Mouse (Mus musculus) midbrain, embryonic 14.5 days (tissue): ENCODE measurements around the gene Hspa1a. TPM values are rescaled to one million over a fixed set of nuclear protein-coding genes. Genes with fewer than 3 reads are reported as not detected.
"Not testable (repeated sequence)": the region's sequence is repeated elsewhere in the genome, so short reads cannot be mapped to it uniquely, and the experiment has no call there.

Experiments used
- ATAC-seq: fragments of 200-750 bp; cut with Nextera tagmentation; 2 replicates; pipeline ENCODE4 v1.8.0; 2017; ENCODE audit warnings: moderate number of reproducible peaks, moderate library complexity; ENCODE audit not compliant: low FRiP score, low TSS enrichment
- DNase-seq: peaks from one replicate; pipeline ENCODE4 v3.0.0-alpha.2; 2015
- H3K27ac ChIP-seq: fragments of 300-500 bp; sonication (generic); replicated peaks from 2 replicates; pipeline ENCODE4 v1.5.1; 2014; ENCODE audit warnings: mild to moderate bottlenecking, low read depth, low read length, moderate library complexity
- H3K27me3 ChIP-seq: fragments of 300-500 bp; sonication (generic); 2 replicates; pipeline ENCODE4 v1.6.1; 2014; ENCODE audit warnings: low read length, control low read depth, mixed read lengths; ENCODE audit not compliant: control insufficient read depth, insufficient read depth
- H3K36me3 ChIP-seq: fragments of 300-500 bp; sonication (generic); 2 replicates; pipeline ENCODE4 v1.6.1; 2014; ENCODE audit warnings: low read length, control low read depth; ENCODE audit not compliant: control insufficient read depth, insufficient read depth
- H3K4me1 ChIP-seq: fragments of 300-500 bp; sonication (generic); 2 replicates; pipeline ENCODE4 v1.6.1; 2014; ENCODE audit warnings: mild to moderate bottlenecking, antibody characterized with exemption, low read length, control low read depth; ENCODE audit not compliant: control insufficient read depth, insufficient read depth
- H3K4me2 ChIP-seq: fragments of 300-500 bp; sonication (generic); 2 replicates; pipeline ENCODE4 v1.6.1; 2014; ENCODE audit warnings: mild to moderate bottlenecking, low read length, moderate library complexity
- H3K4me3 ChIP-seq: fragments of 300-500 bp; sonication (generic); replicated peaks from 2 replicates; pipeline ENCODE4 v1.5.1; 2014; ENCODE audit warnings: low read depth, low read length
- H3K9ac ChIP-seq: fragments of 300-500 bp; sonication (generic); replicated peaks from 2 replicates; pipeline ENCODE4 v1.6.1; 2014; ENCODE audit warnings: mild to moderate bottlenecking, low read length, moderate library complexity
- H3K9me3 ChIP-seq: fragments of 300-500 bp; sonication (generic); 2 replicates; pipeline ENCODE4 v1.6.1; 2016; ENCODE audit warnings: low read length, control low read depth, mixed read lengths; ENCODE audit not compliant: control insufficient read depth
- WGBS: fragments of 180-500 bp; shearing (Covaris S2); extraction: QIAGEN DNeasy Blood & Tissue Kit; methylation state at CpG from one replicate; pipeline ENCODE4 v1.1.7; 2014; 5-methylcytosine and 5-hydroxymethylcytosine counted together
- polyA plus RNA-seq: library from polyadenylated mRNA; unstranded; fragments of >200 nt; fragmentation: Nextera tagmentation; extraction: Ambion mirVana; gene quantifications from 2 replicates; pipeline ENCODE4 v1.2.1, GENCODE M21; 2014

Hspa1a gene
- polyA plus RNA-seq, 1 experiment from 2014 or later = 5.6 TPM

DNA sequence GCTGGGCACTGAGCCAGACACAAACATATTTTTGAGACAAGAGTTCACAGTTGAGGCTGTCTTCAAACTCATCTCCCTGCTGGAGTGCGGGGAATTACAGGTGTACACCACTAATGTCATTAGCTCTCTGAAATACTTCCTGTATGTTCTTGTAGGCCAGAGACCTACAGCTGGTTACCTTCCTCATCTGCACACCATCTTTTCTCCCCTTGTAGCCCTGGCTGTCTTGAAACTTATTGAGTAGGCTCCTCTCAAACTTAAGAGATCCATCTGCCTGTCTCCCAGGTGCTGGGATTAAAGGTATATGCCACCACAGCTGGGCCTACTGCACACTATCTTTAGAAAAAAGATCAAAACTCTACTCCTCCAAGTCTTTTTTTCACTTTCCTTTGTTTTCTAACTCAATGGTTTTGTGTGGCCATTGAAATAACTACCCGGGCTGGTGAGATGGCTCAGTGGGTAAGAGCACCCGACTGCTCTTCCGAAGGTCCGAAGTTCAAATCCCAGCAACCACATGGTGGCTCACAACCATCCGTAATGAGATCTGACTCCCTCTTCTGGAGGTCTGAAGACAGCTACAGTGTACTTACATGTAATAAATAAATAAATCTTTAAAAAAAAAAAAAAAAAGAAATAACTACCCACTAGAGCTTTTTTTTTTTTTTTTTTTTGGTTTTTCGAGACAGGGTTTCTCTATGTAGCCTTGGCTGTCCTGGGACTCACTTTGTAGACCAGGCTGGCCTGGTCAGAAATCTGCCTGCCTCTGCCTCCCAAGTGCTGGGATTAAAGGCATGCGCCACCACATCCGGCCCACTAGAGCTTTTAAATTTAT is 23.0 kb downstream of the Hspa1a start:
- not testable (repeated sequence) for H3K9me3 ChIP-seq, H3K4me3 ChIP-seq, H3K9ac ChIP-seq, ATAC-seq, H3K4me2 ChIP-seq, H3K27ac ChIP-seq, H3K27me3 ChIP-seq
- H3K36me3 ChIP-seq = peaks cover 25% of the 10 kb centered on the region
- H3K4me1 ChIP-seq = peaks cover 12% of the 10 kb centered on the region
- 60% methylated on average over 9 of the region's 9 CpGs for WGBS
- peak; percentile 7 for DNase-seq

DNA sequence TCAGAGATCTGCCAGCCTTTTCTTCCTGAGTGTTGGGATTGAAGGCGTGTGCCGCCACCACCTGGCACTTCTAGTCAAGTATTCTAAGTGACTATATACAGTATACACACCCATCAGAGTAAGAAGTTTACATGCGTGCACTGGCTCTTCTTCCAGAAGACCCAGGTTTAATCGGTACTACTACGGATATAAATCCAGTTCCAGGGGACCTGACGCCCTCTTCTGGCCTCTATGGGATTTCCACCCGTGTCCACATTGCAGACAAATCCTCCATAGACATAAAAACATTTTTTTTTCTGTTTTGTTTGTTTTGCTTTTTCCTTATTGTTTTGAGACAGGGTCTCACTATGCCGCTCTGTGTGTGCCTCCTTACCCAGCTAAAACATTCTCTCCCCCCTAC is 24.4 kb downstream of the Hspa1a start:
- Histone ChIP-seq H3K4me3 (no peak overlapping the region), H3K36me3 (peaks cover 25% of the 10 kb centered on the region), H3K27ac (no peak overlapping the region), H3K9me3 (no peaks in the 10 kb centered on the region), H3K4me2 (no peak overlapping the region), H3K27me3 (no peaks in the 10 kb centered on the region), H3K9ac (no peak overlapping the region), H3K4me1 (peaks cover 12% of the 10 kb centered on the region)
- DNase-seq = peak; percentile 61
- 30% methylated on average over 8 of the region's 8 CpGs for WGBS
- ATAC-seq = no peak

DNA sequence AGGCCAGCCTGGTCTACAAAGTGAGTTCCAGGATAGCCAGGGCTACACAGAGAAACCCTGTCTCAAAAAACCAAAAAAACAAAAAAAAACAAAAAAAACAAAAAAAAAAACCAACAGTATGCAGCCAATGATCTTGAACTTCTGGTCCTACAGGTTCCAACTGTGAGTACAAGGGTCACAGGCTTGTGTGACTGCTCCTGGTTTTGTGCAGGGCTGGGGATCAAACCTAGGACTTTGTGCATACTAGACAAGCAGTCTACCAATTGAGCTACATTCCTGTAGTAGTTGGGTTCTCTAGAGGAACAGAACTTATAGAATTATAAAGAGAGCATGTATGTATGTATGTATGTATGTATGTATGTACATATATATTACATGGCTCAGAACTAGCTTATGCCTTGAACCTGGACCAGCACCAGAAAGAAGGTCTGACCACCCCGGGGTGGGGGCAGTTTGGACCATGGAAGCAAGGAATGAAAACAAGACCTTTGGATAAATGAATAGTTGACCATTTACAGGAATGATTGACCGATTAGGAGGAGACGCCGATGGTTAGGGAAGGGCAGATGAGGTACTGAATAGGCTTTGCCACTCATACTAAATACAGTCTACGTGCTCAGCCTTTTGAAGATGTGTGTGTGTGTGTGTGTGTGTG is 25.3 kb downstream of the Hspa1a start:
- WGBS = 91% methylated on average over 5 of the region's 5 CpGs

DNA sequence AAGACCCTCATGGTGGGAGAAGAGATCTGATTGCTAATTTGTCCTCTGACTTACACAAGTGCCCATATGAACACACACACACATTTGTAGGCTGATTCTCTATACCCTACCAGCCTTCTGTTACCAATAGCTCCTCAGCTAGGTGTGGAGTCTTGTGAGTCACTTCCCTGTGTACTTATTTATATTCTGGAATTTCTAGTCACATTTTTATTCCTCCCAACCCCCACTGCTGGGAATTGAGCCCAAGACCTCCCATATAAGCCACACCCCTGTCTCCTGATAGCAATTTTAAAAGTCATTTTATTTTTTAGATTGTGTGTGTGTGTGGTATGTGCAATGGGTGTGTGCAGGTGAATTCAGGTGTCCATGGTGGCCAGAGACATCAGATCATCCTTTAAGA is 27.6 kb downstream of the Hspa1a start:
- H3K27me3 ChIP-seq = no peaks in the 10 kb centered on the region
- H3K36me3 ChIP-seq = peaks cover 9% of the 10 kb centered on the region
- no peak overlapping the region for H3K27ac ChIP-seq
- H3K4me3 ChIP-seq = no peak overlapping the region
- DNase-seq (no peak), ATAC-seq (no peak)
- 0 out of 2 replicates have a peak, but pooled peaks cover 4% of the 10 kb centered on the region for H3K4me1 ChIP-seq
- H3K4me2 ChIP-seq = no peak overlapping the region
- no peak overlapping the region for H3K9ac ChIP-seq
- H3K9me3 ChIP-seq = no peaks in the 10 kb centered on the region

More for the DNA sequence above, 25.3 kb downstream of the Hspa1a start:
- no peaks in the 10 kb centered on the region for H3K9me3 ChIP-seq
- peaks cover 15% of the 10 kb centered on the region for H3K4me1 ChIP-seq
- peaks cover 25% of the 10 kb centered on the region for H3K36me3 ChIP-seq
- DNase-seq (no peak), ATAC-seq (no peak)
- H3K27me3 ChIP-seq = no peaks in the 10 kb centered on the region
- no peak overlapping the region for H3K4me2 ChIP-seq
- no peak overlapping the region for H3K9ac ChIP-seq
- no peak overlapping the region for H3K4me3 ChIP-seq
- H3K27ac ChIP-seq = no peak overlapping the region

DNA sequence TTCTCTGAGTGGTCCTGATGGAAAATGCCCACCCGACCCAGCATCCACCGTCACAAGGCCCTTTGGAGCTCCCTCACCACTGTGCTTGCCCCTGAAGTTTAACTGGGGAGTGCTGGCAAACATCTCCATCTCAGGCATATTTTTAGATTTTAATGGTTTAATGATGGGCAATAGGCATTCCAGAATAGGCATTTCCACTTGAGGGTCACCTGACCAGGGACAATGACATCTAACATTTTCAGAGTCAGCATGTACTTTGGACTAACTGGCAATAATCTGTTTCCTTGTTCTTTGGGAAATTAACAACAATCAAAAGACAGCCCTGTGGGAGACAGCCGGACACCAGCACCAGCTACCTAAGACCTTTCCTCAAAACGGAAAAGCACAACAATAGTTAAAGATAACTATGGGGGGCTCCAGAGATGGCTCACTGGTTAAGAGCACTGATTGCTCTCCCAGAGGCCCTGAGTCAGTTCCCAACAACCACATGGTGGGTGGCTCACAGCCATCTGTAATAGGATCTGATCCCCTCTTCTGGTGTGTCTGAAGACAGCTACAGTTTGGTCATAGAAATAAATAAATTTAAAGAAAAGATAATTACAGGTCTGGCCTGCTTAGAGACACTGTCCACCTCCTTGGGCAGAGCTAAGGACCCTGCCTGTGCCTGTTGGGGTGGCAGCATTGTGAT is 28.7 kb downstream of the Hspa1a start:
- no peak for DNase-seq
- Histone ChIP-seq H3K4me1 (0 out of 2 replicates have a peak, but pooled peaks cover 4% of the 10 kb centered on the region), H3K27me3 (no peaks in the 10 kb centered on the region), H3K4me3 (no peak overlapping the region), H3K9me3 (no peaks in the 10 kb centered on the region), H3K36me3 (0 out of 2 replicates have a peak, but pooled peaks cover 1% of the 10 kb centered on the region), H3K9ac (no peak overlapping the region), H3K27ac (no peak overlapping the region), H3K4me2 (no peak overlapping the region)
- ATAC-seq = no peak
- 87% methylated on average over 4 of the region's 4 CpGs for WGBS

DNA sequence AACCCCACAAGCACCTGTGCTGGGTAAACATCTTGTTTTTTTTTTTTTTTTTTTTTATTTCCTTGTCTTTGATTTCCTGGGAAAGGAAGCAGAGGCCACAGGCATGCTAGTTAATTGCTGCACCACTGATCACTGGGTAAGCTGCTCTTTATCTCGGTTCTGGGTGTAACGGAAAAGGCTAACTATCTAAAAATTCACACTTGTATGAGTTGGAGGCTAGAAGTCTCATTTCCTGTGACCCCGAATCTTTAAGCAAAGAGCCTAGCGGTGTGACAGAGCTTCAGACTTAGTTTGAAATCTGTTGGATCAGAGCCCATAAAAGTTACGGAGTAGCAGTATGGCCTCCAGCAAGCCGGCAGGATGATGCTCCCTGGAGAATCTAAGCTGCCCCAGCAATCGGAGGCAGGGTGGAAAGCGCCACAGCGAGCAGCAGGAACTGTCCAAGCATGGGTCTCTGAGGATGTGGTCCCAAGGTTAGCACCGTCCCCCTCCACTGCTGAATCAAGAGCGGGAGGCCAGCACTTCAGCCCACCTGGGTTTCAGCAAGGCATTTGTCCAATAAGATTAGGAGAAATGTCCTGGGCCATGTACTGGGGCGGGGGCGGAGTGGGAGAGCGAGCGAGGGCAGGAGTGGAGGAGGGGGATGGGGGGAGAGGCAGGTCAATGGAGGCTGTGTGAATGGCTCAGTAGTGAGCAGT is 30.5 kb downstream of the Hspa1a start:
- H3K9ac ChIP-seq = 0 out of 2 replicates have a peak overlapping the region, but pooled peaks have one; percentile 12
- H3K4me1 ChIP-seq = 0 out of 2 replicates have a peak, but pooled peaks cover 4% of the 10 kb centered on the region
- WGBS = 5% methylated on average over 15 of the region's 15 CpGs
- no peaks in the 10 kb centered on the region for H3K27me3 ChIP-seq
- H3K9me3 ChIP-seq = no peaks in the 10 kb centered on the region
- no peak overlapping the region for H3K4me3 ChIP-seq
- peak overlapping the region; percentile 33 for H3K4me2 ChIP-seq
- peak overlapping the region; percentile 55; the same call in 1 of the 2 replicates for H3K27ac ChIP-seq
- DNase-seq = peak; percentile 16
- ATAC-seq = no peak
- no peaks in the 10 kb centered on the region for H3K36me3 ChIP-seq

DNA sequence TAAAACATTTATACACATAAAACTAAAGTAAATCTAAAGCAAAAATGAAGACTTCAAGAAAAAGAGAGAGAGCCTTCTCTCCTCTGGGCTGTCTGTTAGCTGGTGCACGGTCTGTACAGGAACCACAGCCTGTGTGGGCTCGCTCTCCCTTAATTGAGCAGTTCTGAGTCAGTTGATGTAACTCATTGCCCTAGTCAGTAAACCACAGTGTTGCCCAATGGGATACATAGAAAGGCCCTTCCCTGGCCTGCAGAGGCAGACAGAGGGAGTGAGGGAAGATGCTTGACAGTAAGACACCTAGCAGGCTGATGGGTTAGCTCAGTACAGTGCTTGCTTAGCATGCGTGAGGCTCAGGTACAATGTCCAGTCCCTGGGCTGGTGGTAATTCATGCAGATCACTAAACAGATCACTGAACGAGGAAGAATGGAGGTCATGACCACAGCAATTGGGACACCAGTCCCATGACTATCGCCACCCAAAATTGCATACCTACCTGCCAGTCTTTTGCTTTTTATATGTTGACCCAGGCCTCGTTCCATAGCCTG is 33.9 kb downstream of the Hspa1a start:
- H3K27ac ChIP-seq = no peak overlapping the region
- H3K27me3 ChIP-seq = no peaks in the 10 kb centered on the region
- H3K4me2 ChIP-seq = no peak overlapping the region
- 0 out of 2 replicates have a peak, but pooled peaks cover 4% of the 10 kb centered on the region for H3K4me1 ChIP-seq
- no peak for DNase-seq
- no peak overlapping the region for H3K4me3 ChIP-seq
- H3K9ac ChIP-seq = no peak overlapping the region
- ATAC-seq = no peak
- H3K36me3 ChIP-seq = peaks cover 26% of the 10 kb centered on the region
- WGBS = 87% methylated on average over 6 of the region's 6 CpGs
- no peaks in the 10 kb centered on the region for H3K9me3 ChIP-seq

DNA sequence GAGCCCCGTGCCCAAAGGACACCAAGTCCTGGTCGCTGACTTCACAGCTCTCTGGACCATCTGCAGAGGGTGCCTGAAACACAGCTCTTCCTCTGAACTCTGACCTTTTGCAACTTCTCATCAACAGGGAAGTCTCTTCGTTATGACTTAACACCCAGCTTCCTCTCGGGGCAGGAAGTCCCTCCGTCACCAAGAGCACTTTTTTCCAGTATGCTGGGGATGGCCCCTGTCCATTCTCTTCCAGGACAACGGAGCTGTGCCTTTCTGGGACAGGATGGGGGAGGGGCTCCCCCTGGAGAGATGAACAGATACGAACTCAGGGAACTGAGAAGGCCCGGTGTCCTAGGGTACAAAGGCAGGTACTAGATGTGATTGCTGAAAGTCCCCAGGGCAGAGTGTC is 37.1 kb downstream of the Hspa1a start:
- peaks cover 30% of the 10 kb centered on the region for H3K36me3 ChIP-seq

More for the DNA sequence above, 37.1 kb downstream of the Hspa1a start:
- DNase-seq (no peak), ATAC-seq (no peak)
- WGBS = 63% methylated on average over 8 of the region's 8 CpGs
- no peak overlapping the region for H3K4me3 ChIP-seq
- H3K27ac ChIP-seq = no peak overlapping the region
- no peak overlapping the region for H3K9ac ChIP-seq
- no peak overlapping the region for H3K4me2 ChIP-seq
- H3K27me3 ChIP-seq = no peaks in the 10 kb centered on the region
- no peaks in the 10 kb centered on the region for H3K9me3 ChIP-seq
- H3K4me1 ChIP-seq = peaks cover 11% of the 10 kb centered on the region
